Mouse (Mus musculus) G1E-ER4 (cell line): ENCODE data around the gene Fndc5. TPM values are rescaled to one million over a fixed set of nuclear protein-coding genes. Genes with fewer than 3 reads are reported as not detected.

ENCODE experiments used
- GATA1 ChIP-seq: IDR thresholded peaks from one replicate; pipeline ENCODE4 v1.8.0; 2012; ENCODE audit warnings: low read length, inconsistent platforms
- polyA plus RNA-seq: library from polyadenylated mRNA; stranded (reverse); fragments of >175 nt; gene quantifications from 2 replicates; pipeline ENCODE4 v1.2.3, GENCODE M21; 2012

The Fndc5 gene
- polyA plus RNA-seq, 1 experiment: 0.19 TPM

- TF ChIP-seq GATA1: no peak
Observed at GRCm38 (mm10) chr4:129137392-129138321, 858 bp downstream of the Fndc5 start.

GRCm38 (mm10) chr4:129139642-129140041 lies 2.8 kb downstream of the Fndc5 start:
- TF ChIP-seq GATA1: no peak

- peak; percentile 49 for TF ChIP-seq GATA1
Observed at GRCm38 (mm10) chr4:129140808-129141207, 4.0 kb downstream of the Fndc5 start.

GRCm38 (mm10) chr4:129141560-129142438 lies 5.0 kb downstream of the Fndc5 start:
- TF ChIP-seq GATA1: no peak

- no peak for TF ChIP-seq GATA1
Observed at GRCm38 (mm10) chr4:129142439-129143045, 5.7 kb downstream of the Fndc5 start.

- no peak for TF ChIP-seq GATA1
Observed at GRCm38 (mm10) chr4:129143509-129143908, 6.7 kb downstream of the Fndc5 start.

- no peak for TF ChIP-seq GATA1
Observed at GRCm38 (mm10) chr4:129144401-129145367, 7.9 kb downstream of the Fndc5 start.

GRCm38 (mm10) chr4:129145411-129145810 lies 8.6 kb downstream of the Fndc5 start:
- TF ChIP-seq GATA1: no peak

- no peak for TF ChIP-seq GATA1
Observed at GRCm38 (mm10) chr4:129145943-129146342, 9.1 kb downstream of the Fndc5 start.

GRCm38 (mm10) chr4:129146392-129146791 lies 9.6 kb downstream of the Fndc5 start:
- TF ChIP-seq GATA1: no peak

- TF ChIP-seq GATA1: no peak
Observed at GRCm38 (mm10) chr4:129147552-129148103, 10.8 kb downstream of the Fndc5 start.

GRCm38 (mm10) chr4:129149321-129149720 lies 12.5 kb downstream of the Fndc5 start:
- no peak for TF ChIP-seq GATA1

GRCm38 (mm10) chr4:129151276-129151811 lies 14.5 kb downstream of the Fndc5 start:
- TF ChIP-seq GATA1: no peak

- no peak for TF ChIP-seq GATA1
Observed at GRCm38 (mm10) chr4:129157541-129157940, 20.7 kb downstream of the Fndc5 start.
